Mouse (Mus musculus) olfactory bulb, adult 2 months (tissue): ENCODE measurements around the gene Ralbp1. TPM values are rescaled to one million over a fixed set of nuclear protein-coding genes. Genes with fewer than 3 reads are reported as not detected.
A peak's percentile ranks its signal among the peaks of the same experiment; 100 is the strongest.

Experiments
- H3K27ac ChIP-seq: fragments of 200-500 bp; 2 replicates; pipeline ENCODE4 v1.5.1; 2012; ENCODE audit warnings: low read depth, low read length; ENCODE audit not compliant: insufficient read depth
- H3K4me1 ChIP-seq: fragments of 200-500 bp; 2 replicates; pipeline ENCODE4 v1.6.1; 2012; ENCODE audit warnings: low read length; ENCODE audit not compliant: control insufficient read depth, insufficient read depth
- H3K4me3 ChIP-seq: fragments of 200-500 bp; 2 replicates; pipeline ENCODE4 v1.5.1; 2012; ENCODE audit warnings: mild to moderate bottlenecking, low read depth, low read length, moderate library complexity; ENCODE audit not compliant: insufficient read depth
- CTCF ChIP-seq: fragments of 200-500 bp; IDR thresholded peaks from 2 replicates; pipeline ENCODE4 v1.5.1; 2012; ENCODE audit warnings: low read depth, mild to moderate bottlenecking, low read length, moderate library complexity; ENCODE audit not compliant: insufficient read depth
- POLR2A ChIP-seq: fragments of 200-500 bp; IDR thresholded peaks from 2 replicates; pipeline ENCODE4 v1.6.1; 2012; ENCODE audit warnings: mild to moderate bottlenecking, low read depth, low read length, moderate library complexity; ENCODE audit not compliant: insufficient read depth
- WGBS: fragments of 180-500 bp; shearing (Covaris S2); methylation state at CpG from one replicate; pipeline ENCODE4 v1.1.7; 2018; 5-methylcytosine and 5-hydroxymethylcytosine counted together
- polyA plus RNA-seq: library from polyadenylated mRNA; stranded (reverse); fragments of >200 nt; gene quantifications from 2 replicates; pipeline ENCODE4 v1.2.4, GENCODE M21; 2012; ENCODE audit warnings: low replicate concordance; ENCODE audit not compliant: missing spikeins, insufficient read depth, insufficient read length

The Ralbp1 gene
- polyA plus RNA-seq, 1 experiment, result not detected

DNA sequence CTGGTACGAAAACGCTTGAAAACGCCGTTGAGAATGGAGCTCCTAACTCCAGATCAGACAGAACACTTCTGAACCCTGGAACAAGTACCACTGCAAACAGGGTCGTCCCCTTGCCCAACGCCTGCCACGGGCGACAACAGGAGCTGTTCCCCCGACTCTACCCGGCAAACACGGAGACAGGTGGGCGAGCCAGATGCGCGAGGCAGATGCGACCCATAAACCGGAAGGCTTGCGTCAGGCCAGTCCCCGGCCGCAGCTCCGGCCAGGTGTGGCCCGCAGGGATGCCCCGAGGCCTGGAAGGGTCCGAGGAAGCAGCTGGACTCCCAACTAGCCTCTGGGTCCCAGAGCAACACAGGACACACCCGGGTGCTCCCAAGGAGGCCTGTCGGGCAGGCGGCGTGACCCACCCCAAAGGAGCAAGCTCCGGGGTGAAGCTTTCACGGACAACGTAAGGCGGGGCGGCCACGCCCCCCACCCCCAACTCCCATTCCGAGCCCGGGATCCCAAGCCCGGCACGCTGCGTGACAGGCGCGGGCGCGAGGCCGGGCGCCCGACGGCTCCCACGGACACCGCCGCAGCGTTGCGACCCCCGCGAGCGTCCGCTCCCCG lies 1.4 kb downstream of the Ralbp1 start:
- Histone ChIP-seq H3K4me1 (0 out of 2 replicates have a peak, but pooled peaks cover 2% of the 10 kb centered on the region), H3K4me3 (peak overlapping the region; percentile 82), H3K27ac (peak overlapping the region; percentile 54; the same call in 1 of the 2 replicates)
- TF ChIP-seq POLR2A (no peak), CTCF (no peak)
- WGBS, result under 1% methylated on average over 55 of the region's 56 CpGs

- 81% methylated on average over 6 of the region's 6 CpGs for WGBS
- Histone ChIP-seq H3K27ac (no peak overlapping the region), H3K4me3 (no peak overlapping the region), H3K4me1 (peaks cover 11% of the 10 kb centered on the region)
- TF ChIP-seq POLR2A, result no peak
- TF ChIP-seq CTCF, result no peak
These were observed 8.6 kb downstream of the Ralbp1 start for GRCm38 (mm10) chr17:65877026-65877425.

DNA sequence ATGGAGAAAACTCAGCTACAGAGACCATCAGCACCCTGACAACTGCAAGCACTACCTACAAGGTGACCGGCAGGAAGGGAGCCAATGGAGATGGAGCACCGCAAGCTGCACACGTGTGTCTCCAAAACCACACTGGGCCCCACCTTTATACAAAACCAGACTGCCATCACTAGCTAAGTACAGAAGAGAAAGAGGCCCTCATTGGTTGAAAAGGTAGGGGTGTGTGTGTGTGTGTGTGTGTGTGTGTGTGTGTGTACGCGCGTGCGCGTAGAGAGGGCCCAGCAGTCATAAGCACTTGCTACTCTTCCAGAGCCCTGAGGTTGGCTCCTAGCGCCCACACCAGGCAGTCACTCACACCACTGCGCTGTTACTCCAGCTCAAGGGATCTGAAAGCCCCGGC lies 11.8 kb downstream of the Ralbp1 start:
- Histone ChIP-seq H3K4me1 (peaks cover 12% of the 10 kb centered on the region), H3K4me3 (no peak overlapping the region), H3K27ac (no peak overlapping the region)
- WGBS, result 95% methylated on average over 11 of the region's 11 CpGs
- TF ChIP-seq CTCF (no peak), POLR2A (no peak)

- Histone ChIP-seq H3K4me3 (no peak overlapping the region), H3K4me1 (peaks cover 12% of the 10 kb centered on the region), H3K27ac (no peak overlapping the region)
- TF ChIP-seq POLR2A, result no peak
- no peak for TF ChIP-seq CTCF
- WGBS, result 87% methylated on average over 4 of the region's 4 CpGs
These were observed 12.4 kb downstream of the Ralbp1 start for GRCm38 (mm10) chr17:65873156-65873555.

GRCm38 (mm10) chr17:65872652-65873051 lies 12.9 kb downstream of the Ralbp1 start:
- Histone ChIP-seq H3K4me1 (peaks cover 12% of the 10 kb centered on the region), H3K27ac (peak overlapping the region; percentile 0; the same call in 1 of the 2 replicates), H3K4me3 (no peak overlapping the region)
- TF ChIP-seq POLR2A, result no peak
- WGBS, result 56% methylated on average over 6 of the region's 6 CpGs

DNA sequence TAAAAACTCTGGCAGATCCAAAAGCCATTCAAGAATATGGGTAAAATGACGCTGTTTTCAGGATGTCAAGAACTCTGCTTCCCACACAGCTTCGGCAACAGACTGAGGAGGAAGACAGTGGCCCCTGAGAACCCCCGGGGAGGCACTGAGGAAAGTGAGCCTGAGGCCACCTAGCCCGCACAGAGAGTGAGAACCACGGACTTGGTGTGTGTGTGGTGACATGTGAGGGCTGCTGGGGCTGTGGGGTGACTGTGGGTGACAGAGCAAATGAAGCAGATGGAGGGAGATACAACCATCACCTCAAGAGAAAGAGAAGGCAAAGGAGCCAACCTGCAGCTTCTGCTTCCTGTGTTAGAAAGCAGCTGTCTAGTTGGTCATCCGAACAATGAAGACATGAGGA lies 13.5 kb downstream of the Ralbp1 start:
- no peak for TF ChIP-seq POLR2A
- TF ChIP-seq CTCF, result no peak
- no peak overlapping the region for H3K4me3 ChIP-seq
- H3K27ac ChIP-seq, result 0 out of 2 replicates have a peak overlapping the region, but pooled peaks have one; percentile 4
- WGBS, result 62% methylated on average over 6 of the region's 6 CpGs
- peaks cover 12% of the 10 kb centered on the region for H3K4me1 ChIP-seq

GRCm38 (mm10) chr17:65871641-65872041 lies 14.0 kb downstream of the Ralbp1 start:
- 27% methylated on average over 5 of the region's 5 CpGs for WGBS
- Histone ChIP-seq H3K4me1 (peaks cover 12% of the 10 kb centered on the region), H3K4me3 (no peak overlapping the region), H3K27ac (0 out of 2 replicates have a peak overlapping the region, but pooled peaks have one; percentile 4)
- TF ChIP-seq CTCF (no peak), POLR2A (no peak)

GRCm38 (mm10) chr17:65870146-65870545 lies 15.5 kb downstream of the Ralbp1 start:
- no peak for TF ChIP-seq POLR2A
- TF ChIP-seq CTCF, result 0 out of 2 replicates have a peak, but pooled peaks have one; percentile 20
- Histone ChIP-seq H3K4me1 (peaks cover 12% of the 10 kb centered on the region), H3K4me3 (no peak overlapping the region), H3K27ac (no peak overlapping the region)
- WGBS, result 41% methylated on average over 4 of the region's 4 CpGs

DNA sequence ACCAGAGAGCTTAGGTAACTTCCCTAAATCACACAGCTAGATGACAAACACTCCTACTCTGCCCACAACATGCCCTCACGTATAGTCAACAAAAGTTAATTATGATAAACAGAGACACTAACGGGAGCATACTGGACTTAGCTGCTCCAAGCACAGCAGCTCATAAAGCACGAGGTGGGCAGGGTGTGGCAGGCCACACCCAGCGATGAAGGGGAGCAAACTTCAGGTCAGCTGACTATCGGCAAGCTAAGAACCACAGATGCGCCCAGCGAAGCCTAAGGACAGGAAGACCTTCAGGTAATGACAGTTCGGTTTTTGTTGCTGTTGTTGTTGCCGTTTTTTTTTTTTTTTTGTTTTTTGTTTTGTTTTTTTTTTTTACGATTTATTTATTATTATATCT lies 15.9 kb downstream of the Ralbp1 start:
- no peak for TF ChIP-seq POLR2A
- no peak for TF ChIP-seq CTCF
- peaks cover 12% of the 10 kb centered on the region for H3K4me1 ChIP-seq
- 85% methylated on average over 10 of the region's 10 CpGs for WGBS
- H3K4me3 ChIP-seq, result no peak overlapping the region
- H3K27ac ChIP-seq, result no peak overlapping the region

DNA sequence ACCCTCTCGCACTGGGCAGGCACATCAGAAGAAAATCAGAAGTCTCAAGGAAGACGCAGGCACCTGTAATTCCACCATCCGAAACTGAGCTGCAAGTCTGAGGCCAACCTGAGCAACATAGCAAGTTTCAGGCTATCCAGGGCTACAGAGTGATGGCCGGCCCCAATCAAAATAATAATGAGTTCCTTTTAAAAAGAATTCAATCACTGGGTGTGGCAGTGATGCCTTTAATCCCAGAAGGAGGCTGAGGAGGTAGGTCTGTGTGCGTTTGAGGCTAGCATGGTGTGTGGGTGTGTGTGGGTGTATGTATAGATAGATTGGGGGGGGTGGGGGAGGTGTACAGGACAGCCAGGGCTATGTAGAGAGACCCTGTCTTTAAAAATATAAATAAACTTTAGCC lies 17.6 kb downstream of the Ralbp1 start:
- peaks cover 10% of the 10 kb centered on the region for H3K4me1 ChIP-seq
- TF ChIP-seq CTCF (no peak), POLR2A (no peak)
- H3K27ac ChIP-seq, result no peak overlapping the region
- no peak overlapping the region for H3K4me3 ChIP-seq
- 85% methylated on average over 5 of the region's 5 CpGs for whole genome bisulfite sequencing
